Mouse (Mus musculus) naive thymus-derived CD4-positive, alpha-beta T cell, adult 5 months (primary cell): ENCODE measurements around the gene Supt20. TPM values are rescaled to one million over a fixed set of nuclear protein-coding genes. Genes with fewer than 3 reads are reported as not detected.

Experiments used
- polyA plus RNA-seq: library from polyadenylated mRNA; unstranded; fragments of 100-300 nt; shearing (Covaris generic); gene quantifications from one replicate; pipeline ENCODE4 v1.2.1, GENCODE M21; 2017

The Supt20 gene
- polyA plus RNA-seq: 184 TPM

DNA sequence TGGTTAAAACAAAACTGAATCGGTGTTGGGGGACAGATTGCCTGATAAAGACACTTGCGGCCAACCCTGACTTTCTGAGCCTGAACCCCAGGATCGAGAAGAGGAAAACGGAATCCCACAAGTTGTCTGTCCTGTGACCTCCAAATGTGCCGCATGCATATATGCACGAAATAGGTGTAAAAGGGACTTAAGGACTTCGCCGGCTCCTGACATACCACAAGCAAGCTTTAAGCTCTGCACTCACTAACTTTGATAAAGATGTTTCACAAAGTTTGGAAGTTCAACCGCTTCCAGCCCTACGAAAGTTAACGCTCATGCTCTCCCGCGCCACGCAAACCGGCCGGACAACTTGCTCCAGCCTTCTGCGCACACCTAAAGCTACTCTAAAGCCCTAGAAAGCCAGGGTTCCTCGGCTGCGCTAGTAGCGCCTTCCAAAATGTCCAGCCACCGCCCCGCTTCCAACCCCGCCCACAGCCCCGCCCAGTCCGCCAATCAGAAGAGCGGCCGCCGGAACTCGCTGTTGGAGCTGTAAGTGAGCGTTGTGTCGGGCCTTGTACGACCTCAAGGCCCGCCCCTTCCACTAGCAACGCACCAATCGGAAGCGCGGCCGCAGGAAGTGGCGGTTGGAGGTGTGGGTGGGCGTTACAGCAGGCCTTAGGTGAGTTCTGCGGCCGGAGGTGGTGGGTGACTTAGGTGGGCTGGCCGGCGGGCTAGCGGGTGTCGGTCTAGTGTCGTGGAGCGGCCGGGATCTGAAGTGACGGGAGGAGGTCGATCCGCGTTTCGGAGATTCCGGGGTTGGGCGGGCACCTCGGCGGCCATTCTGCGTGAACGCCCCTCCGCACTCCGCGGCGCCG, at the start of gene Supt20:
Gene Supt20, plus strand, starts transcription at position 606 of the 854 bp plus-strand sequence.

DNA sequence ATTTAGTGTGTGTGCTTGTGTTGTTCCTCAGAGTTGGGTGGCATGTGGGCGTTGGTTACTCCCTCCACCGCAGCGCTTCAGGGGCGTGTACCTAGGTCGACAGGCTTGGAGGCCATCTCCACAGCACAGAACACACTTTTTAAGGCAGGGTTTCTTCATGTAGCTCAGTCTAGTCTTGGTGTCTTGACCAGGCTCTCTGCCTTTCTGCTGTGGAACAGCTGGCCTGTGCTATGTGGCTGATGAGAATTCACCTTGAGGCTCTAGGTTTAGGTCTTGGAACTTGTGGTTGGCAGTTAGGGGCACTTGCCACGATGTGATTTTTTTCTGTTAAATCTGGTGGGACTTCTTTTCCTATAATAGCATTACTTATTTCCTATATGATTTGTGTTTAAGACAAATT, 21.6 kb downstream of the Supt20 start, which contains the start of gene Gm21958:
Gene Gm21958, minus strand, starts transcription at position 101 of the 400 bp plus-strand sequence.

GRCm38 (mm10) chr3:54735247-54736046, 42.8 kb downstream of the Supt20 start, which contains the start of the genes Exosc8 and Alg5:
Gene Exosc8 (minus strand): TSS chr3:54735393.
Gene Alg5 (plus strand): TSS chr3:54735539.

GRCm38 (mm10) chr3:54755145-54756041, 62.8 kb downstream of the Supt20 start, which contains the start of gene Smad9:
Gene Smad9 (plus strand): TSS chr3:54755582.

Other genes starting within 250 kb of the Supt20 start
- gene Gm21958, start 21.5 kb downstream of the Supt20 start, polyA plus RNA-seq: not detected
- 120 TPM for gene Exosc8, start 42.6 kb downstream of the Supt20 start, polyA plus RNA-seq
- gene Alg5, start 42.7 kb downstream of the Supt20 start, polyA plus RNA-seq: 51.3 TPM
- not detected for gene Smad9, start 62.8 kb downstream of the Supt20 start, polyA plus RNA-seq
- 94.5 TPM for gene Rfxap, start 115.0 kb downstream of the Supt20 start, polyA plus RNA-seq
- not detected for gene Sertm1, start 223.1 kb downstream of the Supt20 start, polyA plus RNA-seq